Mouse (Mus musculus) liver, embryonic 14.5 days (tissue): Measurements from ENCODE around the gene Cd2. TPM values are rescaled to one million over a fixed set of nuclear protein-coding genes. Genes with fewer than 3 reads are reported as not detected.

Source experiments
- ATAC-seq: fragments of 200-750 bp; cut with Nextera tagmentation; 2 replicates; pipeline ENCODE4 v1.8.0; 2017; ENCODE audit warnings: moderate number of reproducible peaks, mild to moderate bottlenecking, moderate library complexity; ENCODE audit not compliant: insufficient read depth
- DNase-seq, 3 experiments: peaks; one replicate each; pipeline ENCODE4 v3.0.0-alpha.2; 2012 to 2013; ENCODE audit warnings: low read depth in 3 of 3, low spot score in 3 of 3
- H3K27ac ChIP-seq: fragments of 300-500 bp; sonication (generic); 2 replicates; pipeline ENCODE4 v1.5.1; 2014; ENCODE audit warnings: moderate library complexity, mild to moderate bottlenecking, control low read depth, inconsistent platforms
- H3K27me3 ChIP-seq: fragments of 300-500 bp; sonication (generic); 2 replicates; pipeline ENCODE4 v1.6.1; 2014; ENCODE audit warnings: mild to moderate bottlenecking, low read length, moderate library complexity; ENCODE audit not compliant: control insufficient read depth, insufficient read depth
- H3K36me3 ChIP-seq: fragments of 300-500 bp; sonication (generic); replicated peaks from 2 replicates; pipeline ENCODE4 v1.6.1; 2014; ENCODE audit warnings: low read depth; ENCODE audit not compliant: control insufficient read depth, insufficient read depth
- H3K4me1 ChIP-seq, 2 experiments: fragments of 200-500 bp in 1 of 2; fragments of 300-500 bp in 1 of 2; sonication (generic) in 1 of 2; replicated peaks; 2 replicates each; pipeline ENCODE4 v1.6.1; 2012 to 2014; ENCODE audit warnings: antibody characterized with exemption in 1 of 2, inconsistent platforms in 1 of 2, low read length in 1 of 2; ENCODE audit not compliant: control insufficient read depth in 2 of 2, insufficient read depth in 2 of 2
- H3K4me2 ChIP-seq: fragments of 300-500 bp; sonication (generic); 2 replicates; pipeline ENCODE4 v1.6.1; 2014; ENCODE audit warnings: low read depth, mild to moderate bottlenecking, control low read depth, moderate library complexity
- H3K4me3 ChIP-seq, 2 experiments: fragments of 200-500 bp in 1 of 2; fragments of 300-500 bp in 1 of 2; sonication (generic) in 1 of 2; 2 replicates each; pipeline ENCODE4 v1.5.1; 2012 to 2014; ENCODE audit warnings: low read depth in 2 of 2, low read length in 2 of 2, mild to moderate bottlenecking in 2 of 2, control low read depth in 1 of 2, inconsistent platforms in 1 of 2, moderate library complexity in 1 of 2; ENCODE audit not compliant: insufficient read depth in 1 of 2
- H3K9ac ChIP-seq: fragments of 300-500 bp; sonication (generic); replicated peaks from 2 replicates; pipeline ENCODE4 v1.6.1; 2014; ENCODE audit warnings: mild to moderate bottlenecking, control low read depth, moderate library complexity
- H3K9me3 ChIP-seq: fragments of 300-500 bp; sonication (generic); 2 replicates; pipeline ENCODE4 v1.6.1; 2016; ENCODE audit warnings: low read length, mixed read lengths; ENCODE audit not compliant: control insufficient read depth
- CTCF ChIP-seq: IDR thresholded peaks from 2 replicates; pipeline ENCODE4 v1.5.1; 2016; ENCODE audit warnings: antibody characterized with exemption, low read depth, control low read depth
- EP300 ChIP-seq: IDR thresholded peaks from 2 replicates; pipeline ENCODE4 v1.6.1; 2016; ENCODE audit warnings: antibody characterized with exemption, low read depth
- WGBS: fragments of 180-500 bp; shearing (Covaris S2); extraction: QIAGEN DNeasy Blood & Tissue Kit; methylation state at CpG from one replicate; pipeline ENCODE4 v1.1.7; 2014; ENCODE audit not compliant: insufficient replicate concordance; 5-methylcytosine and 5-hydroxymethylcytosine counted together
- polyA plus RNA-seq, 2 experiments: library from polyadenylated mRNA; depleted of rRNA in 1 of 2; stranded (reverse) in 1 of 2; unstranded in 1 of 2; fragments of >200 nt; fragmentation: Nextera tagmentation in 1 of 2; extraction: Ambion mirVana in 1 of 2; gene quantifications; 2 replicates each; pipeline versions ENCODE4 v1.2.1 to v1.2.3; 2012 to 2014

Gene Cd2
- 0.04 TPM in 1 of 2 replicates, not detected in the other for polyA plus RNA-seq (2012; rRNA removed)
- not detected in 2 replicates for polyA plus RNA-seq (2014; fragmentation: Nextera tagmentation; extraction: Ambion mirVana)

DNA sequence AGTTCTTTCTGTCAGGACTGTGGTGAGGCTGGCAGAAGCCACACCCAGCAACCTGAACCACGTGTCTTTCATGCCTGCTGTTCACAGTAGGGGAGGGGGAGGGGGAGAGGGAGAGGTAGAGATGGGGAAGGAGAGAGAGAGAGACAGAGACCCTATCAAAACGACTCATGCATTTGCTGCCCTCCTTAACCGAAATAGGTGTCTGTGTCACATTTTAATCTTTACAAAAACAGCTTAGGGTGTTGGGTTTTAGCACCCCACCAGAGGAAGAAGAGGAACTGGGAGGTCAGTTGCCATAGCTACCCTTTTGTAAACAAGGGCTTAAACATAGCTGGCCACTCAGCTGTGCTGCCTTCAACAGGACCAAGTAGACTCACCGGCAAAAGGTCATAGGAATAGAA lies at the start of gene Cd2:
Cd2 (minus strand) TSS at position 29 of the 401 bp plus-strand sequence.
- no peak within 1 kb of the TSS for H3K4me3 ChIP-seq
- 16% methylated on average over 4 of the region's 4 CpGs for WGBS
- no peaks in the 10 kb centered on the region for H3K27me3 ChIP-seq
- no peaks in the 10 kb centered on the region for H3K4me1 ChIP-seq
- no peaks in the 10 kb centered on the region for H3K36me3 ChIP-seq
- ATAC-seq (no peak), DNase-seq (no peak)
- H3K9ac ChIP-seq: no peak within 1 kb of the TSS
- no peak within 1 kb of the TSS for H3K27ac ChIP-seq
- no peaks in the 10 kb centered on the region for H3K9me3 ChIP-seq
- H3K4me2 ChIP-seq: no peak within 1 kb of the TSS
- no peak for TF ChIP-seq EP300
- TF ChIP-seq CTCF: no peak

DNA sequence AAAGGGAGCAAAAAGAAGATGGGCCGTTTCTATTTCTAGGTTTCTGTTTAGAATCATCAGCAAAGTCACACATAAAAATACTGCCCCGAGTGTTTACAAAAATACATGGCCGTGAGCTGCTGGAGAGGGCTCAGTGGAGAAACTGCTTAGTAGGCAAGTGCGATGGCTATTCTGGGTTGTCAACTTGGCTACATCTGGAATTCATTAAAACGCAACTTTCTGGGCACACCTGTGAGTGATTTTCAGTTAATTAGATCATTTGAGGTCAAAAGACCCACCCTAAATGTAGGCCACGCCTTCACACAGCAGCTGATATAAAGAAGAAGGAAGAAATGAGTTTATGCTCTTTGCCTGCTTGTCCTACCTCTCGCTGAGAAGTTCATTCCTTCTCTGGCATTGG lies 40.9 kb upstream of the Cd2 start:
- DNase-seq (no peak), ATAC-seq (no peak)
- Histone ChIP-seq H3K4me2 (no peak overlapping the region), H3K36me3 (no peaks in the 10 kb centered on the region), H3K9me3 (no peaks in the 10 kb centered on the region), H3K27ac (no peak overlapping the region), H3K27me3 (no peaks in the 10 kb centered on the region), H3K4me1 (no peaks in the 10 kb centered on the region), H3K4me3 (no peak overlapping the region), H3K9ac (no peak overlapping the region)
- 74% methylated on average over 7 of the region's 7 CpGs for WGBS
- TF ChIP-seq EP300: no peak
- no peak for TF ChIP-seq CTCF

DNA sequence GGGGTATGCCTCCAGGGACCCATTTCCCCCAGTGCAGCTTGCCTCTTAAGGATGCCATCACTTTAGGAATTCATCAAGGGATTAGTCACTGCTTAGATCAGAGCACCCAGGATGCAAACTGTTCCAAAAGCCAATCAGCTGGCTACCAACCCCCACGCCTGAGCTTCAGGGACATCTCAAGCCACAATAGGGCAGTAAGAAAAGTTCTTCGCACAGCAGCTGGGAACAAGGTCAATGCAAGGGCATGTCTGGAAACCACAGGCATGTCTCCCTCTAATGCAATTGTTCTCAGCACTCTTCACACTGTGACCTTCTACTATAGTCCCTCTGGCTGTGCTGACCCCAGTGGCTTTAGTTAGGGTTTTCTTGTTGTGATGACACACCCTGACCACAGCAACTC lies 39.5 kb upstream of the Cd2 start:
- Histone ChIP-seq H3K27me3 (no peaks in the 10 kb centered on the region), H3K4me1 (no peaks in the 10 kb centered on the region), H3K27ac (no peak overlapping the region), H3K36me3 (no peaks in the 10 kb centered on the region), H3K4me2 (no peak overlapping the region), H3K9ac (no peak overlapping the region), H3K9me3 (no peaks in the 10 kb centered on the region), H3K4me3 (no peak overlapping the region)
- 60% methylated on average over 2 of the region's 2 CpGs for WGBS
- no peak for DNase-seq
- ATAC-seq: no peak
- TF ChIP-seq EP300: no peak

DNA sequence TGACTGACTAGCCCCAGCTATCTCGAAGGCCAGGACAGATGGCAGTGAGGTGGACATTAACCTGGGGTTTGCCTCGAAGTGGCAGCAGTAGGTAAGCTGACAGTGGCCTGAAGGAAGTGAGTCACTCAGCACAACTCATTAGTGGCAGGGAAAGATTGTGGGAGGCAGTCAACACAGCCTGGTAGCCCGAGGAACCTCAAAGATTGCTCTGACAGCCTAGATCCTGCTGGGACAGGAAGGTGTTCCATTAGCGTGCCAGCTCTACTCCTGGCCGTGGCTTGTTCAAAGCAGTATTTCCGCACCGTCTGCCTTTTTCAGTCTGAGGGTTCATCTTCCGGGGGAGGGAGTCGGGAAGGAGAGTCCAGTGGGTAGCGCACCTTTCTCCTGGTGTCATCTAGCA lies 34.7 kb upstream of the Cd2 start:
- Histone ChIP-seq H3K4me1 (no peaks in the 10 kb centered on the region), H3K4me2 (no peak overlapping the region), H3K4me3 (no peak overlapping the region), H3K27me3 (no peaks in the 10 kb centered on the region), H3K9me3 (no peaks in the 10 kb centered on the region), H3K27ac (no peak overlapping the region), H3K36me3 (no peaks in the 10 kb centered on the region), H3K9ac (no peak overlapping the region)
- TF ChIP-seq CTCF: no peak
- ATAC-seq (no peak), DNase-seq (no peak)
- WGBS: 41% methylated on average over 10 of the region's 10 CpGs

DNA sequence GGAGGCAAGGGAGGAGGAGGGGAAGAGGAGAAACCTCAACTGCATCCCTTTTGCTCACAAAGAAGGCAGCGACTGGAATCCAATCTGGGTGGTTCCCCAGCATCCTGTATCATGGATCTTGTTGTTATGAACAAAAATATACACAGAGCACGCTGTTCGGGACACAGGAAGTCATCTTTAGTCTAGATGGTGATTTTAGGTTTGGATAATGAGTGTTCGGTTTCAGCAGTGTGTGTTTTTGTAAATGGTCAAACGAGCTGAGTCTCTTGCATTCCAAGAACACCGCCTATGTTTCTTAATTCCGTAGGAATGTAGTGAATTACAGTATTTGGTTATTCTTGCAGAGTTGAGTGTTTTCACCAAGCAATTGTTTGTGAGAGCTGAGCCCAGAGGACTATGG lies 33.1 kb upstream of the Cd2 start:
- Histone ChIP-seq H3K27me3 (no peaks in the 10 kb centered on the region), H3K4me1 (peaks cover 6% of the 10 kb centered on the region in 2 experiments), H3K9me3 (no peaks in the 10 kb centered on the region), H3K27ac (no peak overlapping the region), H3K36me3 (no peaks in the 10 kb centered on the region), H3K4me3 (no peak overlapping the region), H3K4me2 (no peak overlapping the region), H3K9ac (no peak overlapping the region)
- ATAC-seq (no peak), DNase-seq (no peak)
- no peak for TF ChIP-seq EP300
- TF ChIP-seq CTCF: no peak
- 61% methylated on average over 7 of the region's 7 CpGs for WGBS
